19 mouse cellular contexts compared by ENCODE assay signal in the genomic region with DNA sequence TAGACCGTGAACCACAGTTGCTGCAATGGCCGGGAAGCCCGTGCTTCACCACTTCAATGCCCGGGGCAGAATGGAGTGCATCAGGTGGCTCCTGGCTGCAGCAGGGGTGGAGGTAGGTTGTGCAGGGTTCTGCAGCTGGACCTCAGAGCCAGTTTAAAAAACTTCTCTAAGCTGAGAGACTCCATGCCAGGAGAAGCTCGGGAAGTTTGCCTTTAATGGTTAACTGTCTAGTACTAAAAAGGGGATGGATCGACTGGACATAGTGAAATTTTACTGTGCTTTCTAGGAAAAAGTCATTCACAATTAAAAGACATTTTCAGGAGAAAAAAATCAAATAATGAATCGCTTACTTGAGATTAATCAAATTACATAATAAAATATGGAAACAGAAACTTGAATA. TPM values are rescaled to one million over a fixed set of nuclear protein-coding genes. Genes with fewer than 3 reads are reported as not detected.
"Had no signal": no experiment of that assay in that cellular context is flagged by ENCODE, and none has a peak within 500 bp of the region (broad histone marks: within the 10 kb centered on the region; RNA-seq: fewer than 3 reads in every experiment).

No protein-coding gene starts in this region.

RNA-seq across cellular contexts. Expression of a gene that starts 5.1 kb away (rescaled TPM):
- polyA plus RNA-seq: cerebellum, adult 2 months; cortical plate, adult 2 months; embryonic facial prominence, embryonic 10.5 days; embryonic facial prominence, embryonic 11.5 days; embryonic facial prominence, embryonic 12.5 days; embryonic facial prominence, embryonic 13.5 days; embryonic facial prominence, embryonic 14.5 days; erythroblast, embryonic 14.5 days; forebrain, embryonic 10.5 days; forebrain, embryonic 11.5 days; forebrain, embryonic 12.5 days; forebrain, embryonic 13.5 days; forebrain, embryonic 14.5 days; forebrain, embryonic 15.5 days; forebrain, embryonic 16.5 days; forebrain, postnatal 0 days; frontal cortex, adult 2 months; gonadal fat pad, adult 2 months had no signal

RNA-seq across cellular contexts. Expression of a gene that starts 19.8 kb away (rescaled TPM):
- polyA plus RNA-seq: cerebellum, adult 2 months; cortical plate, adult 2 months; embryonic facial prominence, embryonic 10.5 days; embryonic facial prominence, embryonic 11.5 days; embryonic facial prominence, embryonic 12.5 days; embryonic facial prominence, embryonic 13.5 days; embryonic facial prominence, embryonic 14.5 days; embryonic facial prominence, embryonic 15.5 days; erythroblast, embryonic 14.5 days; forebrain, embryonic 10.5 days; forebrain, embryonic 11.5 days; forebrain, embryonic 12.5 days; forebrain, embryonic 13.5 days; forebrain, embryonic 14.5 days; forebrain, embryonic 15.5 days; forebrain, embryonic 16.5 days; forebrain, postnatal 0 days; frontal cortex, adult 2 months; gonadal fat pad, adult 2 months had no signal

RNA-seq across cellular contexts. Expression of a gene that starts 32.6 kb away (rescaled TPM):
- polyA plus RNA-seq: cerebellum, adult 2 months; cortical plate, adult 2 months; embryonic facial prominence, embryonic 10.5 days; embryonic facial prominence, embryonic 11.5 days; embryonic facial prominence, embryonic 12.5 days; embryonic facial prominence, embryonic 13.5 days; embryonic facial prominence, embryonic 14.5 days; embryonic facial prominence, embryonic 15.5 days; erythroblast, embryonic 14.5 days; forebrain, embryonic 10.5 days; forebrain, embryonic 11.5 days; forebrain, embryonic 12.5 days; forebrain, embryonic 13.5 days; forebrain, embryonic 14.5 days; forebrain, embryonic 15.5 days; forebrain, embryonic 16.5 days; forebrain, postnatal 0 days; frontal cortex, adult 2 months; gonadal fat pad, adult 2 months had no signal

RNA-seq across cellular contexts. Expression of a gene that starts 37.9 kb away (rescaled TPM):
- polyA plus RNA-seq: cerebellum, adult 2 months; cortical plate, adult 2 months; embryonic facial prominence, embryonic 10.5 days; embryonic facial prominence, embryonic 11.5 days; embryonic facial prominence, embryonic 13.5 days; erythroblast, embryonic 14.5 days; forebrain, embryonic 10.5 days; forebrain, embryonic 11.5 days; forebrain, embryonic 12.5 days; forebrain, embryonic 13.5 days; forebrain, embryonic 14.5 days; forebrain, embryonic 15.5 days; forebrain, embryonic 16.5 days; forebrain, postnatal 0 days; frontal cortex, adult 2 months; gonadal fat pad, adult 2 months had no signal
